Mouse (Mus musculus): ENCODE results near the gene Lin52. TPM values are rescaled to one million over a fixed set of nuclear protein-coding genes. Genes with fewer than 3 reads are reported as not detected.

Lin52 gene
- polyA plus RNA-seq, 1 experiment from 2014 or later = 18.0 TPM

DNA sequence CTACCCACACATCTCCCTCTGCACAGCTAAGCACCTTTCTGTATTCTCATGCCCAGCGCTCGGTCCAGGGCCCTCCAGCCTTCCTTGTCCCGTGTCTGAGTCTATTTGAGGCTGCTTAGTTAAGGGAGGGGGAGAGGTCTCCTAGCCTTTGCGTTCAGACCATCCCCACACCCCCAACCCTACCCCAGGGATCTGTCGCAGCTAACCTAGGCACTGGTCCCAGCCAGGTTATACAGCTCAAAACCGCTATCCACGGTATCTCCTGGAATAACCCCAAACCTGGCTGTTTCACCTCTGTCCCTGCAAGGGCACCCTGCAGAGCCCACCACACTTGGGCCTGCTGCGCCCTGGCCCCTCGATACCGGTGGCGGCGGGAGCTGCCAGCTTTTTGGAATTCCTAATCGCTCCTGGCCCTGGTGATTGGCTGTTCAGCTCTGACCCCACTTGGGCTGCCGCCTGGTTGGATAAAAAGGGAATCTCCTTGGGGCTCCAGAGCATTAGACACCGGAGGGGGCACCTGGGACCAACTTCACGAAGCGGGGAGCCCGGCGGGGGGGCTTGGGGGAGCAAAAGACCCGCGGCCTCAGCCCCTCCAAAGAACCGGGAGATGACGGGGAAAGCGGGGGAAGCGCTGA is 118.2 kb downstream of the Lin52 start, which contains the start of gene Vsx2:
Vsx2 (plus strand) TSS at position 427 of the 635 bp plus-strand sequence.
- Histone ChIP-seq H3K4me2 (ENCODE audit: low read length) (no peak within 1 kb of the TSS), H3K9me3 (ENCODE audit: control insufficient read depth, low read length) (no peaks in the 10 kb centered on the region), H3K27ac (ENCODE audit: low read depth) (no peak within 1 kb of the TSS), H3K4me1 (replicated peaks; ENCODE audit: control insufficient read depth, insufficient read depth, low read length) (no peaks in the 10 kb centered on the region), H3K36me3 (ENCODE audit: control insufficient read depth, insufficient read depth, low read length) (no peaks in the 10 kb centered on the region), H3K27me3 (replicated peaks; ENCODE audit: control insufficient read depth, insufficient read depth, low read length) (peaks cover 69% of the 10 kb centered on the region), H3K4me3 (ENCODE audit: low read depth, low read length) (no peak within 1 kb of the TSS), H3K9ac (ENCODE audit: low read length) (no peak within 1 kb of the TSS)
- DNase-seq (ENCODE audit: low spot score) (peak; percentile 65), ATAC-seq (replicated peaks; ENCODE audit: low FRiP score, low TSS enrichment, low read depth) (no peak)
- 1% methylated on average over 25 of the region's 25 CpGs for WGBS

DNA sequence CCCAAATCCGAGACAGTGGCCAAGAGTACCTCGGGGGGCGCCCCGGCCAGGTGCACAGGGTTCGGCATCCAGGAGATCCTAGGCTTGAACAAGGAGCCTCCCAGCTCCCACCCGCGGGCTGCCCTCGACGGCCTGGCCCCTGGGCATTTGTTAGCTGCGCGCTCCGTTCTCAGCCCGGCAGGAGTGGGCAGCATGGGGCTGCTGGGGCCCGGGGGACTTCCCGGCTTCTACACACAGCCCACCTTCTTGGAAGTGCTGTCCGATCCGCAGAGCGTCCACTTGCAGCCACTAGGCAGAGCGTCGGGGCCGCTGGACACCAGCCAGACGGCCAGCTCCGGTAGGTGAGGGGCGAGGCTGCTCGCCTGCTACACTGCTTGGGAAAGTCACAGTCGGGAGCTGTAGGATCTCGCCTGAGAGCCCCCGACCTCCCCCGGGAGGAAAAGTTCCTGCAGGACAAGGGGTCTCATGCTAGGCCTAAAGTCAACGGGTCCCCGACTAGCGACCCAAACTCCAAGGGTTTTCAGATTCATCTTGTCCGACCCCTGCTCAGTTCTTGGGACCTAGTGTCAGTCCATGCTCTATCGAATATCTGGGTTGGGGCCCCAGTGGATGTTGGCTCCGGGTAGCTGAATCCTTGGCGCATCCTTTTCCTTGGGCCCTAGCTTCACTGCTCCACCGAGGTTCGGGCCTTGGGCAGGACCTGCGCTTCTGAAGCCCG is 118.9 kb downstream of the Lin52 start:
- H3K4me1 ChIP-seq (replicated peaks; ENCODE audit: control insufficient read depth, insufficient read depth, low read length) = no peaks in the 10 kb centered on the region
- H3K27ac ChIP-seq (ENCODE audit: low read depth) = no peak overlapping the region
- H3K4me2 ChIP-seq (ENCODE audit: low read length) = no peak overlapping the region
- H3K4me3 ChIP-seq (ENCODE audit: low read depth, low read length) = no peak overlapping the region
- peak; percentile 75 for DNase-seq (ENCODE audit: low spot score)
- H3K27me3 ChIP-seq (replicated peaks; ENCODE audit: control insufficient read depth, insufficient read depth, low read length) = peaks cover 76% of the 10 kb centered on the region
- no peaks in the 10 kb centered on the region for H3K36me3 ChIP-seq (ENCODE audit: control insufficient read depth, insufficient read depth, low read length)
- 1% methylated on average over 40 of the region's 40 CpGs for WGBS
- no peak for ATAC-seq (replicated peaks; ENCODE audit: low FRiP score, low TSS enrichment, low read depth)
- H3K9ac ChIP-seq (ENCODE audit: low read length) = no peak overlapping the region
- H3K9me3 ChIP-seq (ENCODE audit: control insufficient read depth, low read length) = no peaks in the 10 kb centered on the region

DNA sequence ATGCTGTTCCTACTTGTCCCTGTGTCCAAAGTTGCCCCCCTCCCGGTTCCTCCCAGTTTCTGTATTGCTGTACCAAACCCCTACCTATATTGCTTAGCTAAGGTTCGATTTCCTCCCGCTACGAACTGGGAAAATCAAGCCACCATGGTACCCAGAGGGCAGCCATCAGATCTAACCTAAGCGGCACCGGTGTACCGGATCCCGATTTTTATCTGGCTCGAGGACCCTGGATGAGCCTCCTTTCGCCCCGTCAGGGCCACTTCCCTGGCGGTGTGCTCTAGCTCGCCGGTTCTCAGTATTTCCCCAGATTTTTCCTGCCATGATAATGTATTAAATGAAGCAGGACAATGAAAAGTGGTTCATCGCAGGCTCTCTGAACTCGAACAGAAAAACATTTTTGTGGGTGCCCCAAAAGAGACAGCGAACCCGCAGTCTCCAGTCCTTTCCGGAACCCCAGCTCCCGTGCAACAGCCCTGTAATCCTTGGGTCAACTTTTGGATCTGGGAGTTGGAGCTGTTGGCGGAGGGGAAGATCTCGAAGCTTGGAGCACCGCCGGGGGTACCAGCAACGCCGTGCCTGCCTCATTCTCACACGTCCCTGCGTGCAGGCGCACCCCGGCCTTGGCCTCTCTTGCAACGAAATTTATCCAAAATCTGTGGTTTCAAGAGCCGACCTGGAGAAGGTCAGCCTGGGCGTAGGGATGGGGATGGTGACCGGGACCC is 119.6 kb downstream of the Lin52 start:
- 1% methylated on average over 34 of the region's 34 CpGs for WGBS
- ATAC-seq (replicated peaks; ENCODE audit: low FRiP score, low TSS enrichment, low read depth) (no peak), DNase-seq (ENCODE audit: low spot score) (peak; percentile 72)
- Histone ChIP-seq H3K27ac (ENCODE audit: low read depth) (no peak overlapping the region), H3K9me3 (ENCODE audit: control insufficient read depth, low read length) (no peaks in the 10 kb centered on the region), H3K36me3 (ENCODE audit: control insufficient read depth, insufficient read depth, low read length) (no peaks in the 10 kb centered on the region), H3K9ac (ENCODE audit: low read length) (no peak overlapping the region), H3K27me3 (replicated peaks; ENCODE audit: control insufficient read depth, insufficient read depth, low read length) (peaks cover 76% of the 10 kb centered on the region), H3K4me3 (ENCODE audit: low read depth, low read length) (no peak overlapping the region), H3K4me2 (ENCODE audit: low read length) (peak overlapping the region; percentile 13; the same call in 1 of the 2 replicates), H3K4me1 (replicated peaks; ENCODE audit: control insufficient read depth, insufficient read depth, low read length) (no peaks in the 10 kb centered on the region)

DNA sequence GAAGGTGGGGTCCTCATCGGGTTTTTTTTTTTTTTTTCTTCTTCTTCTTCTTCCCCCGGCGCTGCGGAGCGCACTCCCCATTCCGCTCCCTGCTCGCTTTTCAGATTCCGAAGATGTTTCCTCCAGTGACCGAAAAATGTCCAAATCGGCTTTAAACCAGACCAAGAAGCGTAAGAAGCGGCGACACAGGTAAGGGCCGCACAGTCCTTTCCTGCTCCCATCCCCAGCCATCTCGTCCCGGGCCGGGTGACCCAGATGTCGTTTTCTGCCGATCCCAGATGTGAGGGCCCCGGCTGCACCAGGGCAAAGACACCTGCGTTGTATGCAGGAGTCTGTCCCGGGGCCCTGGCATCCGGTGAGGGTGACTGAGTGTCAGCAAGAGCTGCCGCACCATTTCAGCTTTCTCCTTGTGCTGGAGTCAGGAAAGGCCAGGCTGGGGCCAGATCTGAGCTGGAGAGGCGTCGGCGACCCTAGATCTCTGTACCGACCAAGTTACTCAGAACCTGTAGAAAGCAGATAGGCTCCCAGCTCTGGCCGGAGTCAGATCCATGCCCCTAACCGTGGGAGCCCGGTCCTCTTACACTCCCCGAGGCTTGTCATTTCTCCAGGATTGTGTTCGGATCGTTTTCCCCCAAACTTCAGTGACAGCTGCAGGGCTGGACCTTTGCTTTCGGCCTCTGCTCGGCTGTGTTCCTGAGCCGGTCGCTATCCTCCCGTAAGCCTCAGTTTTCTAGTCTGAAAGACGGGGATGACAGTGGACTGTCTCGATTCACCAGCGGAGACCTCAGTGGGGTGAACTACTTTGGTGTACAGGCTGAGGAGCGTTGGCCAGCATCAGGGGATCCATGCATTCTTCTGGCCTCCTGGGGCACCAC is 120.5 kb downstream of the Lin52 start:
- ATAC-seq (replicated peaks; ENCODE audit: low FRiP score, low TSS enrichment, low read depth) (no peak), DNase-seq (ENCODE audit: low spot score) (peak; percentile 85)
- 1% methylated on average over 43 of the region's 43 CpGs for WGBS
- H3K4me2 ChIP-seq (ENCODE audit: low read length) = peak overlapping the region; percentile 13; the same call in 1 of the 2 replicates
- no peaks in the 10 kb centered on the region for H3K4me1 ChIP-seq (replicated peaks; ENCODE audit: control insufficient read depth, insufficient read depth, low read length)
- H3K9ac ChIP-seq (ENCODE audit: low read length) = no peak overlapping the region
- H3K27me3 ChIP-seq (replicated peaks; ENCODE audit: control insufficient read depth, insufficient read depth, low read length) = peaks cover 84% of the 10 kb centered on the region
- H3K36me3 ChIP-seq (ENCODE audit: control insufficient read depth, insufficient read depth, low read length) = no peaks in the 10 kb centered on the region
- H3K9me3 ChIP-seq (ENCODE audit: control insufficient read depth, low read length) = no peaks in the 10 kb centered on the region
- no peak overlapping the region for H3K27ac ChIP-seq (ENCODE audit: low read depth)
- H3K4me3 ChIP-seq (ENCODE audit: low read depth, low read length) = no peak overlapping the region

DNA sequence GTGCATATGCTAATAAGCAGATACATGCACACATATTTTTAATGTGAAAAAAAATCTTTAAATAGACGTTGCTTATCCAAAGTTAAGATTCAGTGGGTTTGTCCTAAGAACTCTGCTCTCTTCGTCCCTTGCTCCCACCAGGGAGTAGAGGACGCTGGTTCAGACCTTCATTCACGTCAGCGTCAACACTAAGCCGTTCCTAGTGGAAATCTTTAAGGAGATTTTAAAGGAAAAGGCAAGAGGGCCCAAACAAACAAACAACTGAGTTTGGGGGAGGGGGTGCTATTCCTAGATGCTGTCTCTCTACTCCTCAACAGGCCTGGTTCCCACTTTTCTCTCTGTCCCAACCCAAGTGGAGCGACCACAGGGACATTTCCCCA is 121.1 kb downstream of the Lin52 start:
- ATAC-seq (replicated peaks; ENCODE audit: low FRiP score, low TSS enrichment, low read depth) = no peak
- Histone ChIP-seq H3K36me3 (ENCODE audit: control insufficient read depth, insufficient read depth, low read length) (no peaks in the 10 kb centered on the region), H3K4me3 (ENCODE audit: low read depth, low read length) (no peak overlapping the region), H3K9ac (ENCODE audit: low read length) (no peak overlapping the region), H3K27me3 (replicated peaks; ENCODE audit: control insufficient read depth, insufficient read depth, low read length) (peaks cover 85% of the 10 kb centered on the region), H3K27ac (ENCODE audit: low read depth) (no peak overlapping the region), H3K4me2 (ENCODE audit: low read length) (no peak overlapping the region), H3K9me3 (ENCODE audit: control insufficient read depth, low read length) (no peaks in the 10 kb centered on the region), H3K4me1 (replicated peaks; ENCODE audit: control insufficient read depth, insufficient read depth, low read length) (no peaks in the 10 kb centered on the region)
- DNase-seq (ENCODE audit: low spot score) = no peak
- 3% methylated on average over 7 of the region's 7 CpGs for WGBS

DNA sequence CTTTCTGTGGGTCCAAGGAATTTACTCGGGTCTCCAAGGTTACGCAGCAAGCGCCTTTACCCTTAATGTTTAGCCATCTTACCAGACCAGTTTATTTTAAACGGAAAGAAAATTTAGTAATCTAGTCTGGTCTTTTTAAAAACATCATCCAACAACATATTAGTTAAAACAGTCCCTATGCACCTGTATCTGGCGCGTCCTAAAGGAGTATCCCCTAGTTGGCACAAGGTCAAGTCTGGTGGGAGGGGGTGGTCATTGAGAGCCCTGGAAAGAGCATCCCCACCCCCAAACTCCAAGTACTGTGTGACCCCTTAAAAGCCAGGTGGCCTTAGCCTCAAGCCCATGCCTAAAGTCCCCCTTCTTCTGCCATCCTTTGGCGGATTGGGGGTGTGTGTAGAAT is 121.9 kb downstream of the Lin52 start:
- no peak overlapping the region for H3K9ac ChIP-seq (ENCODE audit: low read length)
- H3K36me3 ChIP-seq (ENCODE audit: control insufficient read depth, insufficient read depth, low read length) = no peaks in the 10 kb centered on the region
- ATAC-seq (replicated peaks; ENCODE audit: low FRiP score, low TSS enrichment, low read depth) = no peak
- H3K27me3 ChIP-seq (replicated peaks; ENCODE audit: control insufficient read depth, insufficient read depth, low read length) = peaks cover 79% of the 10 kb centered on the region
- H3K4me1 ChIP-seq (replicated peaks; ENCODE audit: control insufficient read depth, insufficient read depth, low read length) = no peaks in the 10 kb centered on the region
- H3K4me3 ChIP-seq (ENCODE audit: low read depth, low read length) = no peak overlapping the region
- no peak for DNase-seq (ENCODE audit: low spot score)
- no peaks in the 10 kb centered on the region for H3K9me3 ChIP-seq (ENCODE audit: control insufficient read depth, low read length)
- WGBS = 16% methylated on average over 7 of the region's 7 CpGs
- no peak overlapping the region for H3K27ac ChIP-seq (ENCODE audit: low read depth)
- H3K4me2 ChIP-seq (ENCODE audit: low read length) = no peak overlapping the region

DNA sequence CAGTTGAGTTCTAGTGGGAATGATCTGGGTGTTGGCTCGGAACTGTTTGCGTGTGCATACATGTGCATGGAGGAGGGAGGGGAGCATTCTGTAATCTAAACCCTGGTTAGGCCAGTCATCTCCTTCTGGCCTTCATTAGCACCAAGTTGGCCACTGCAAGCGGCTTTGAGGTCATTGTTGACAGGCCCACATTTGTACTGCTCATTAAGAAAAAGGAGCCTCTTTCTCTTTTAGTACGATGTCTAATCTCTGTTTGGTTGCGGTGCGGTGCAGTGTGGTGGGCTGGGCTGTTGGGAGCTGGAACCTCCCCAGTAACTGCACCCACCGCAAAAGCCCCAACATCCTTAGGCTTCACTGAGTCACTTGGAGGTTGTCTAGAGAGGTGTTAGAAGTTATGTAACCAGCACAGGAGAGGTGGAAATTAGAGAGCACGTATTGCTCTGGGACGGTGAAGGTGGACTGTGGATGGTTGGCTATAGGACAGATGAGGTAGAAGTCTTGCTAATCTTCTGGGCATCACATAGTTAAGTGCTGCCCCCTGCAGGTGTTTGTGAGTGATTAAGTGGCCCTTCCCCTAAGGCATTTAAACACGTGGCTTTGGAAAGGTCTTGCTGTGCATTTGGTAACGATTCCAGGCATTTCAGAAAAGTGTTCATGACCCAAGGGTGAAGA is 126.7 kb downstream of the Lin52 start:
- Histone ChIP-seq H3K4me3 (ENCODE audit: low read depth, low read length) (no peak overlapping the region), H3K9me3 (ENCODE audit: control insufficient read depth, low read length) (no peaks in the 10 kb centered on the region), H3K9ac (ENCODE audit: low read length) (no peak overlapping the region), H3K36me3 (ENCODE audit: control insufficient read depth, insufficient read depth, low read length) (no peaks in the 10 kb centered on the region), H3K4me1 (replicated peaks; ENCODE audit: control insufficient read depth, insufficient read depth, low read length) (no peaks in the 10 kb centered on the region), H3K27ac (ENCODE audit: low read depth) (no peak overlapping the region), H3K27me3 (replicated peaks; ENCODE audit: control insufficient read depth, insufficient read depth, low read length) (peaks cover 31% of the 10 kb centered on the region), H3K4me2 (ENCODE audit: low read length) (no peak overlapping the region)
- no peak for ATAC-seq (replicated peaks; ENCODE audit: low FRiP score, low TSS enrichment, low read depth)
- WGBS = 75% methylated on average over 11 of the region's 11 CpGs
- no peak for DNase-seq (ENCODE audit: low spot score)

DNA sequence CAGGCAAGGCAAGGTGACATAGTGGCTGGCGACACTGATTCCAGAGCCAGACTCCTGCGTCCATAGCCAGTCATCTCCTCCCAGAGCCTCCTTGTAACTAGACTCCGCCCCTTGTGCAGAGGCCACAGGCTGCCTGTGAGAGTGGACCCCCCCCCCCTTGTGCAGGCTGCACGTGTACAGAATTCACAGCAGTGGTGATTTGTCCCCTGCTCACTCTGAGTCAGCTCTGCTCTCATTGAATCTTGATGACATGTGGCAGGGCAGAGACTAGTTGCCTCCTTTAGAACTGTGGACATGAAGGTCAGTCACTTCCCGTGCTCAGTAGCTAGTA is 127.2 kb downstream of the Lin52 start:
- H3K9ac ChIP-seq (ENCODE audit: low read length) = no peak overlapping the region
- H3K27me3 ChIP-seq (replicated peaks; ENCODE audit: control insufficient read depth, insufficient read depth, low read length) = peaks cover 26% of the 10 kb centered on the region
- H3K9me3 ChIP-seq (ENCODE audit: control insufficient read depth, low read length) = 0 out of 2 replicates have a peak, but pooled peaks cover 3% of the 10 kb centered on the region
- WGBS = 44% methylated on average over 5 of the region's 5 CpGs
- H3K27ac ChIP-seq (ENCODE audit: low read depth) = no peak overlapping the region
- H3K4me1 ChIP-seq (replicated peaks; ENCODE audit: control insufficient read depth, insufficient read depth, low read length) = no peaks in the 10 kb centered on the region
- ATAC-seq (replicated peaks; ENCODE audit: low FRiP score, low TSS enrichment, low read depth) (no peak), DNase-seq (ENCODE audit: low spot score) (no peak)
- no peak overlapping the region for H3K4me2 ChIP-seq (ENCODE audit: low read length)
- H3K36me3 ChIP-seq (ENCODE audit: control insufficient read depth, insufficient read depth, low read length) = no peaks in the 10 kb centered on the region
- H3K4me3 ChIP-seq (ENCODE audit: low read depth, low read length) = no peak overlapping the region
